Mouse (Mus musculus) limb, embryonic 12.5 days (tissue): Measurements from ENCODE around the gene Olfr596. TPM values are rescaled to one million over a fixed set of nuclear protein-coding genes. Genes with fewer than 3 reads are reported as not detected.
"Not testable (repeated sequence)": the region's sequence is repeated elsewhere in the genome, so short reads cannot be mapped to it uniquely, and the experiment has no call there.

Experiments used
- ATAC-seq: fragments of 200-750 bp; cut with Nextera tagmentation; 2 replicates; pipeline ENCODE4 v1.8.0; 2017; ENCODE audit warnings: low read depth, moderate TSS enrichment; ENCODE audit not compliant: insufficient number of reproducible peaks, insufficient read depth, low FRiP score, low TSS enrichment
- H3K27ac ChIP-seq: fragments of 300-500 bp; sonication (generic); 2 replicates; pipeline ENCODE4 v1.5.1; 2016; ENCODE audit warnings: mild to moderate bottlenecking, moderate library complexity
- H3K27me3 ChIP-seq: fragments of 300-500 bp; sonication (generic); 2 replicates; pipeline ENCODE4 v1.6.1; 2016; ENCODE audit warnings: mild to moderate bottlenecking, moderate library complexity
- H3K36me3 ChIP-seq: fragments of 300-500 bp; sonication (generic); 2 replicates; pipeline ENCODE4 v1.6.1; 2016; ENCODE audit warnings: mild to moderate bottlenecking, moderate library complexity
- H3K4me1 ChIP-seq: fragments of 300-500 bp; sonication (generic); replicated peaks from 2 replicates; pipeline ENCODE4 v1.6.1; 2016
- H3K4me2 ChIP-seq: fragments of 300-500 bp; sonication (generic); 2 replicates; pipeline ENCODE4 v1.6.1; 2016; ENCODE audit warnings: mild to moderate bottlenecking, moderate library complexity
- H3K4me3 ChIP-seq: fragments of 300-500 bp; sonication (generic); replicated peaks from 2 replicates; pipeline ENCODE4 v1.5.1; 2016; ENCODE audit warnings: mild to moderate bottlenecking
- H3K9ac ChIP-seq: fragments of 300-500 bp; sonication (generic); replicated peaks from 2 replicates; pipeline ENCODE4 v1.6.1; 2016; ENCODE audit warnings: mild to moderate bottlenecking, moderate library complexity
- H3K9me3 ChIP-seq: fragments of 300-500 bp; sonication (generic); 2 replicates; pipeline ENCODE4 v1.6.1; 2016; ENCODE audit warnings: mild to moderate bottlenecking, moderate library complexity
- WGBS: fragments of 180-500 bp; shearing (Covaris S2); methylation state at CpG from one replicate; pipeline ENCODE4 v1.1.7; 2016; 5-methylcytosine and 5-hydroxymethylcytosine counted together
- microRNA-seq: library from miRNA; unstranded; fragments of <30 nt; microRNA quantifications from one replicate; pipeline ENCODE4, GENCODE M21; 2017
- polyA plus RNA-seq: library from polyadenylated mRNA; unstranded; fragments of >200 nt; fragmentation: Nextera tagmentation; extraction: Ambion mirVana; gene quantifications from 2 replicates; pipeline ENCODE4 v1.2.1, GENCODE M21; 2016

Olfr596 gene
- polyA plus RNA-seq = not detected in 2 replicates

GRCm38 (mm10) chr7:103305348-103305747, at the start of gene Olfr596:
Gene Olfr596, plus strand, starts transcription at chr7:103305648.
- WGBS = 93% methylated on average over 2 of the region's 2 CpGs
- not testable (repeated sequence) for H3K9ac ChIP-seq, H3K4me2 ChIP-seq, H3K4me3 ChIP-seq, H3K27me3 ChIP-seq, H3K36me3 ChIP-seq, H3K27ac ChIP-seq, H3K9me3 ChIP-seq, H3K4me1 ChIP-seq, ATAC-seq

GRCm38 (mm10) chr7:103316015-103316414, 10.6 kb downstream of the Olfr596 start, which contains the start of gene Olfr597:
Gene Olfr597, plus strand, starts transcription at chr7:103316315.
- H3K36me3 ChIP-seq, H3K4me3 ChIP-seq, H3K27me3 ChIP-seq, H3K4me1 ChIP-seq, H3K9ac ChIP-seq, H3K27ac ChIP-seq, H3K9me3 ChIP-seq, H3K4me2 ChIP-seq, ATAC-seq: not testable (repeated sequence)
- 93% methylated on average over 2 of the region's 2 CpGs for WGBS

GRCm38 (mm10) chr7:103323268-103323667, 17.8 kb downstream of the Olfr596 start, which contains the start of gene Olfr598:
Gene Olfr598, plus strand, starts transcription at chr7:103323568.
- Histone ChIP-seq H3K27me3 (no peaks in the 10 kb centered on the region), H3K4me2 (no peak within 1 kb of the TSS), H3K36me3 (no peaks in the 10 kb centered on the region), H3K4me3 (no peak within 1 kb of the TSS), H3K4me1 (no peaks in the 10 kb centered on the region), H3K9me3 (no peaks in the 10 kb centered on the region), H3K9ac (no peak within 1 kb of the TSS), H3K27ac (no peak within 1 kb of the TSS)
- no peak for ATAC-seq

- no peak for ATAC-seq
- Histone ChIP-seq H3K4me3 (no peak within 1 kb of the TSS), H3K27me3 (no peaks in the 10 kb centered on the region), H3K36me3 (no peaks in the 10 kb centered on the region), H3K27ac (no peak within 1 kb of the TSS), H3K4me2 (no peak within 1 kb of the TSS), H3K4me1 (no peaks in the 10 kb centered on the region), H3K9me3 (no peaks in the 10 kb centered on the region), H3K9ac (no peak within 1 kb of the TSS)
- whole genome bisulfite sequencing = 89% methylated on average over 1 of the region's 1 CpGs
Observed at GRCm38 (mm10) chr7:103335617-103336016, 30.2 kb downstream of the Olfr596 start, which contains the start of gene Olfr599. Gene Olfr599, plus strand, starts transcription at chr7:103335917.

- Histone ChIP-seq H3K36me3 (no peaks in the 10 kb centered on the region), H3K9me3 (no peaks in the 10 kb centered on the region), H3K4me3 (no peak within 1 kb of the TSS), H3K4me1 (no peaks in the 10 kb centered on the region), H3K9ac (no peak within 1 kb of the TSS), H3K27me3 (no peaks in the 10 kb centered on the region), H3K27ac (no peak within 1 kb of the TSS), H3K4me2 (no peak within 1 kb of the TSS)
- no peak for ATAC-seq
Observed at GRCm38 (mm10) chr7:103349569-103349968, 44.1 kb downstream of the Olfr596 start, which contains the start of gene Olfr600. Gene Olfr600, minus strand, starts transcription at chr7:103349669.

Small RNA genes within 50 kb of the gene (microRNA-seq; reads per million reads assigned to microRNA genes)
- gene Gm23550 = not detected
- not detected for gene Gm25171

Other genes starting within 250 kb of the Olfr596 start
- not detected in 2 replicates for gene Olfr584, start 223.8 kb upstream of the Olfr596 start, polyA plus RNA-seq
- gene Olfr585, start 207.9 kb upstream of the Olfr596 start, polyA plus RNA-seq = not detected in 2 replicates
- gene Olfr586, start 180.0 kb upstream of the Olfr596 start, polyA plus RNA-seq = not detected in 2 replicates
- not detected in 2 replicates for gene Olfr588-ps1, start 164.8 kb upstream of the Olfr596 start, polyA plus RNA-seq
- not detected in 2 replicates for gene Olfr589, start 149.3 kb upstream of the Olfr596 start, polyA plus RNA-seq
- gene Olfr591, start 127.3 kb upstream of the Olfr596 start, polyA plus RNA-seq = not detected in 2 replicates
- gene Olfr592, start 120.8 kb upstream of the Olfr596 start, polyA plus RNA-seq = not detected in 2 replicates
- not detected in 2 replicates for gene Olfr593, start 93.8 kb upstream of the Olfr596 start, polyA plus RNA-seq
- not detected in 2 replicates for gene Olfr594, start 88.7 kb upstream of the Olfr596 start, polyA plus RNA-seq
- gene Usp17ld, start 53.1 kb upstream of the Olfr596 start, polyA plus RNA-seq = not detected in 2 replicates
- not detected in 2 replicates for gene Olfr597, start 10.7 kb downstream of the Olfr596 start, polyA plus RNA-seq
- gene Olfr598, start 17.9 kb downstream of the Olfr596 start, polyA plus RNA-seq = not detected in 2 replicates
- not detected in 2 replicates for gene Olfr599, start 30.3 kb downstream of the Olfr596 start, polyA plus RNA-seq
- gene Olfr600, start 44.0 kb downstream of the Olfr596 start, polyA plus RNA-seq = not detected in 2 replicates
- gene Olfr601, start 57.0 kb downstream of the Olfr596 start, polyA plus RNA-seq = not detected in 2 replicates
- gene Olfr603, start 80.5 kb downstream of the Olfr596 start, polyA plus RNA-seq = not detected in 2 replicates
- not detected in 2 replicates for gene Usp17lc, start 109.4 kb downstream of the Olfr596 start, polyA plus RNA-seq
- gene Olfr605, start 139.8 kb downstream of the Olfr596 start, polyA plus RNA-seq = not detected in 2 replicates
- gene Olfr606, start 143.4 kb downstream of the Olfr596 start, polyA plus RNA-seq = not detected in 2 replicates
- gene Olfr607, start 158.5 kb downstream of the Olfr596 start, polyA plus RNA-seq = not detected in 2 replicates
- gene Olfr608, start 164.2 kb downstream of the Olfr596 start, polyA plus RNA-seq = not detected in 2 replicates
- gene Olfr609, start 192.4 kb downstream of the Olfr596 start, polyA plus RNA-seq = not detected in 2 replicates
- not detected in 2 replicates for gene Olfr610, start 206.5 kb downstream of the Olfr596 start, polyA plus RNA-seq
- gene Olfr611, start 215.2 kb downstream of the Olfr596 start, polyA plus RNA-seq = not detected in 2 replicates
- gene Olfr612, start 237.1 kb downstream of the Olfr596 start, polyA plus RNA-seq = not detected in 2 replicates
- not detected in 2 replicates for gene Olfr613, start 242.4 kb downstream of the Olfr596 start, polyA plus RNA-seq